Mouse (Mus musculus) neural tube, embryonic 12.5 days (tissue): ENCODE measurements at regions not wholly inside any gene's neighbourhood (a gene's known extent, or its start where the extent isn't known, plus 50 kb on each side); places are given as distances from the start of the nearest gene placed in this dataset.
"Not testable (repeated sequence)": the region's sequence is repeated elsewhere in the genome, so short reads cannot be mapped to it uniquely, and the experiment has no call there.

Experiments used
- ATAC-seq: fragments of 200-750 bp; cut with Nextera tagmentation; 2 replicates; pipeline ENCODE4 v1.8.0; 2017; ENCODE audit warnings: low read depth, mild to moderate bottlenecking, moderate TSS enrichment, moderate library complexity; ENCODE audit not compliant: low FRiP score
- H3K27ac ChIP-seq: fragments of 300-500 bp; sonication (generic); 2 replicates; pipeline ENCODE4 v1.5.1; 2016
- H3K27me3 ChIP-seq: fragments of 300-500 bp; sonication (generic); replicated peaks from 2 replicates; pipeline ENCODE4 v1.6.1; 2016; ENCODE audit warnings: mild to moderate bottlenecking
- H3K36me3 ChIP-seq: fragments of 300-500 bp; sonication (generic); 2 replicates; pipeline ENCODE4 v1.6.1; 2016; ENCODE audit warnings: mild to moderate bottlenecking
- H3K4me1 ChIP-seq: fragments of 300-500 bp; sonication (generic); 2 replicates; pipeline ENCODE4 v1.6.1; 2016
- H3K4me2 ChIP-seq: fragments of 300-500 bp; sonication (generic); replicated peaks from 2 replicates; pipeline ENCODE4 v1.6.1; 2016; ENCODE audit warnings: mild to moderate bottlenecking
- H3K4me3 ChIP-seq: fragments of 300-500 bp; sonication (generic); 2 replicates; pipeline ENCODE4 v1.5.1; 2016
- H3K9ac ChIP-seq: fragments of 300-500 bp; sonication (generic); 2 replicates; pipeline ENCODE4 v1.6.1; 2016; ENCODE audit warnings: mild to moderate bottlenecking
- H3K9me3 ChIP-seq: fragments of 300-500 bp; sonication (generic); 2 replicates; pipeline ENCODE4 v1.6.1; 2016; ENCODE audit warnings: mild to moderate bottlenecking
- WGBS: fragments of 180-500 bp; shearing (Covaris S2); methylation state at CpG from one replicate; pipeline ENCODE4 v1.1.7; 2016; 5-methylcytosine and 5-hydroxymethylcytosine counted together

DNA sequence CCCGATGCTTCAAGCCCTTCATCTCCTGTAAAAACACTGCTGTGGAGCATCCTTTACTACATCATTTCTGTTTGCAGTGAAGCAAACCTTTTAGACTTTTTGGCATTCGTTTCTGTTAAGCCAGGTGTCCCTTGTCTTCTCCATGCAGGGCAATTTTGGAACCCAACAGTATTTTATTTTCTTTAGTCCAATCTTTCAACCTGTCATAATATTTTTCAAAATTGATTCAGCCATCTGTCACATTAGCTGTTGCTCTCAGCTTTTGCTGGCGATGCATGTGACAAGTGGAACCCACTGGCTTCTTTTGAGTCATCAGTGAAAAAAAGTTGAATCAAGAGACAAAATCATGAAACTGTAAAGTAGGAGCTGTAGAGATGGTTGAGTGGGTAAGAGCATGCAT is 317.9 kb upstream of the Col8a1 start:
- Histone ChIP-seq H3K9ac (no peak overlapping the region), H3K27me3 (no peaks in the 10 kb centered on the region), H3K4me2 (no peak overlapping the region), H3K4me3 (no peak overlapping the region), H3K9me3 (no peaks in the 10 kb centered on the region), H3K36me3 (no peaks in the 10 kb centered on the region), H3K4me1 (no peaks in the 10 kb centered on the region), H3K27ac (no peak overlapping the region)
- WGBS: 89% methylated on average over 3 of the region's 3 CpGs
- no peak for ATAC-seq

- Histone ChIP-seq H3K4me2 (no peak overlapping the region), H3K9me3 (no peaks in the 10 kb centered on the region), H3K27me3 (no peaks in the 10 kb centered on the region), H3K9ac (no peak overlapping the region), H3K36me3 (no peaks in the 10 kb centered on the region), H3K4me1 (no peaks in the 10 kb centered on the region), H3K4me3 (no peak overlapping the region), H3K27ac (no peak overlapping the region)
- ATAC-seq: no peak
- 72% methylated on average over 4 of the region's 4 CpGs for WGBS
These were observed 307.9 kb upstream of the Dcbld2 start for GRCm38 (mm10) chr16:58100351-58100750.

DNA sequence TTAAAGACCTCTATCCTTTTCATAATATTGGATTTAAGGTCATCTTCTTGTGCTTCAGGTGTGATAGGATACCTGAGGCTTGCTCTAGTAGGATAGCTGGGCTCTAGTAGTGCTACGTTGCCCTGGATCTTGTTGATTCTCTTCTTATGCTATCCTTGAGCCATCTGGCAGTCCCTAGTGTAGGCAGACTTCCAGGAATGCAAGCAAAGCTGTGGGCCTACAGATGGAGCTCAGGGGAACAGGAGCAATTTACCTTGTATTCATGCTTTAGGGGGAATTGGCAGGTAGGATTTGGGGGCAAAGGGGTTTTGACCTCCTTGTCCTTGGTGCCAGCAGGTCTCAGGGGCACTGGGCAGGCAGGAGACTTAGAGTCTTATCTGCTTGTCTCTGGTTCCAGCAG is 297.8 kb upstream of the Dcbld2 start:
- H3K4me3 ChIP-seq: no peak overlapping the region
- no peaks in the 10 kb centered on the region for H3K27me3 ChIP-seq
- H3K36me3 ChIP-seq: no peaks in the 10 kb centered on the region
- no peak overlapping the region for H3K9ac ChIP-seq
- H3K27ac ChIP-seq: no peak overlapping the region
- 88% methylated on average over 1 of the region's 1 CpGs for WGBS
- H3K9me3 ChIP-seq: no peaks in the 10 kb centered on the region
- ATAC-seq: no peak
- no peaks in the 10 kb centered on the region for H3K4me1 ChIP-seq
- no peak overlapping the region for H3K4me2 ChIP-seq

GRCm38 (mm10) chr16:58126086-58126485 is 282.2 kb upstream of the Dcbld2 start:
- H3K27ac ChIP-seq: no peak overlapping the region
- H3K4me2 ChIP-seq: no peak overlapping the region
- H3K4me3 ChIP-seq: no peak overlapping the region
- H3K4me1 ChIP-seq: no peaks in the 10 kb centered on the region
- no peaks in the 10 kb centered on the region for H3K36me3 ChIP-seq
- H3K9me3 ChIP-seq: no peaks in the 10 kb centered on the region
- H3K9ac ChIP-seq: no peak overlapping the region
- no peak for ATAC-seq
- no peaks in the 10 kb centered on the region for H3K27me3 ChIP-seq
- WGBS: 77% methylated on average over 1 of the region's 1 CpGs

- WGBS: 55% methylated on average over 12 of the region's 12 CpGs
- Histone ChIP-seq H3K9me3 (no peaks in the 10 kb centered on the region), H3K36me3 (no peaks in the 10 kb centered on the region), H3K4me1 (no peaks in the 10 kb centered on the region), H3K27me3 (no peaks in the 10 kb centered on the region), H3K4me3 (no peak overlapping the region), H3K4me2 (no peak overlapping the region; the same call in 1 of the 2 replicates), H3K27ac (no peak overlapping the region), H3K9ac (no peak overlapping the region)
- ATAC-seq: peak; percentile 88
These were observed 271.9 kb upstream of the Dcbld2 start for GRCm38 (mm10) chr16:58136144-58136905.

GRCm38 (mm10) chr16:58136979-58137378 is 271.3 kb upstream of the Dcbld2 start:
- Histone ChIP-seq H3K4me3 (no peak overlapping the region), H3K4me1 (no peaks in the 10 kb centered on the region), H3K27me3 (no peaks in the 10 kb centered on the region), H3K9me3 (no peaks in the 10 kb centered on the region), H3K4me2 (no peak overlapping the region), H3K36me3 (no peaks in the 10 kb centered on the region), H3K9ac (no peak overlapping the region), H3K27ac (no peak overlapping the region)
- 88% methylated on average over 7 of the region's 7 CpGs for WGBS
- peak; percentile 18; the same call in 1 of the 2 replicates for ATAC-seq

GRCm38 (mm10) chr16:58137728-58138279 is 270.4 kb upstream of the Dcbld2 start:
- H3K4me2 ChIP-seq: no peak overlapping the region
- H3K9me3 ChIP-seq: no peaks in the 10 kb centered on the region
- 83% methylated on average over 4 of the region's 4 CpGs for WGBS
- no peak overlapping the region for H3K27ac ChIP-seq
- no peak overlapping the region for H3K4me3 ChIP-seq
- H3K9ac ChIP-seq: no peak overlapping the region
- ATAC-seq: no peak
- H3K4me1 ChIP-seq: no peaks in the 10 kb centered on the region
- no peaks in the 10 kb centered on the region for H3K27me3 ChIP-seq
- no peaks in the 10 kb centered on the region for H3K36me3 ChIP-seq

DNA sequence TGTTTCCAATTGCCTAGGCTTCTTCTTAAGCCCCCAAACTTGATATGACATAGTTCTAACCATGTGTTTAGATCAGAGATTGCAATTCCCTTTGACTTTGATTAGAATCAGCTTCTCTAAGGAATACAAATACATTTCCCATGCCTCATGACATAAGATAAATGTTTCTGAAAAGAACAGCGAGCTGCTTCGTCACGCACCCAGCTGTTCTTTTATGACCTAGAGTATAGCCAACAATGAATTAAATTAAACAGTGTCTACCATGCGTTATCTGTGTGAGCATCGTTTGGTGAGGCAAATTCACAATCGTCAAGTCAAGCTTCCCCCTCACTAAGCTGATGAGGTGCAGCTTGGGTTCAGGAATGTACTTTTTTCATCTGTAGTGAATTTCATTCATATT is 261.8 kb upstream of the Dcbld2 start:
- peak; percentile 61; the same call in 1 of the 2 replicates for ATAC-seq
- H3K4me1 ChIP-seq: no peaks in the 10 kb centered on the region; the same call in 1 of the 2 replicates

GRCm38 (mm10) chr16:58155538-58155937 is 252.7 kb upstream of the Dcbld2 start:
- ATAC-seq: no peak
- 0 out of 2 replicates have a peak, but pooled peaks cover 3% of the 10 kb centered on the region for H3K4me1 ChIP-seq
- WGBS: 48% methylated on average over 4 of the region's 4 CpGs
- no peaks in the 10 kb centered on the region for H3K9me3 ChIP-seq
- H3K27ac ChIP-seq: no peak overlapping the region
- H3K4me3 ChIP-seq: no peak overlapping the region
- no peaks in the 10 kb centered on the region for H3K36me3 ChIP-seq
- H3K9ac ChIP-seq: no peak overlapping the region
- H3K27me3 ChIP-seq: no peaks in the 10 kb centered on the region
- H3K4me2 ChIP-seq: no peak overlapping the region

More for the DNA sequence above, 261.8 kb upstream of the Dcbld2 start:
- Histone ChIP-seq H3K9ac (no peak overlapping the region), H3K4me2 (no peak overlapping the region), H3K27ac (no peak overlapping the region), H3K36me3 (no peaks in the 10 kb centered on the region), H3K4me3 (no peak overlapping the region), H3K9me3 (no peaks in the 10 kb centered on the region), H3K27me3 (no peaks in the 10 kb centered on the region)
- WGBS: 24% methylated on average over 6 of the region's 6 CpGs

- Histone ChIP-seq H3K9me3 (no peaks in the 10 kb centered on the region), H3K27ac (no peak overlapping the region), H3K4me3 (no peak overlapping the region), H3K27me3 (no peaks in the 10 kb centered on the region), H3K36me3 (no peaks in the 10 kb centered on the region), H3K9ac (no peak overlapping the region), H3K4me2 (no peak overlapping the region), H3K4me1 (no peaks in the 10 kb centered on the region)
- no peak for ATAC-seq
- 80% methylated on average over 5 of the region's 5 CpGs for WGBS
These were observed 229.4 kb upstream of the Dcbld2 start for GRCm38 (mm10) chr16:58178744-58179401.

DNA sequence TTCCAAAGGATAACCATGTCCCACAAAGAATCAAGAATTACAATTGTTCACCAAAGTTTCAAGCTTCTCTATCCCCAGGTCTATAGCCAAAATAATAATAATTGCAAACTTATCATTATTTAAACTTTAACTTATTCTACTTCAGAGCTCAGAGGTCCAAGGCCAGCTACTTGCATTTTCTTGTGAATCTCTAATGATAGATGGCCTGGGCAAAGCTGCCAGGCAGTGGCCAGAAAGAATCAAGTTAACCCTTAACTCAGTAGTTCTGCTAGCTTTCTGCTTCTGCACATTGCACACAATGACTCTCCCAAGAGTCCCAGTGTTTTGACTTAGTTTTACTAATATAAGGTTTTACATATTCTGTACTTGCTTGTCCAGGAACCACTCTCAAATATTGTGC is 228.3 kb upstream of the Dcbld2 start:
- ATAC-seq, H3K4me1 ChIP-seq, H3K4me3 ChIP-seq, H3K9me3 ChIP-seq, H3K27ac ChIP-seq, H3K4me2 ChIP-seq, H3K9ac ChIP-seq, H3K27me3 ChIP-seq, H3K36me3 ChIP-seq: not testable (repeated sequence)

- ATAC-seq: no peak
- H3K27me3 ChIP-seq: no peaks in the 10 kb centered on the region
- H3K9me3 ChIP-seq: no peaks in the 10 kb centered on the region
- no peak overlapping the region for H3K4me2 ChIP-seq
- 82% methylated on average over 5 of the region's 5 CpGs for WGBS
- no peaks in the 10 kb centered on the region for H3K4me1 ChIP-seq
- no peaks in the 10 kb centered on the region for H3K36me3 ChIP-seq
- H3K4me3 ChIP-seq: no peak overlapping the region
- no peak overlapping the region for H3K27ac ChIP-seq
- H3K9ac ChIP-seq: no peak overlapping the region
These were observed 213.4 kb upstream of the Dcbld2 start for GRCm38 (mm10) chr16:58194619-58195497.
